Mouse (Mus musculus) forebrain, embryonic 11.5 days (tissue): ENCODE measurements around the gene 1700102P08Rik. TPM values are rescaled to one million over a fixed set of nuclear protein-coding genes. Genes with fewer than 3 reads are reported as not detected.

Experiments used
- ATAC-seq: fragments of 200-750 bp; cut with Nextera tagmentation; replicated peaks from 2 replicates; pipeline ENCODE4 v1.8.0; 2017; ENCODE audit warnings: moderate TSS enrichment; ENCODE audit not compliant: low FRiP score
- DNase-seq: peaks from one replicate; pipeline ENCODE4 v3.0.0-alpha.2; 2017; ENCODE audit warnings: low spot score
- H3K27ac ChIP-seq: fragments of 300-500 bp; sonication (generic); 2 replicates; pipeline ENCODE4 v1.5.1; 2014; ENCODE audit warnings: low read depth, low read length
- H3K27me3 ChIP-seq: fragments of 300-500 bp; sonication (generic); 2 replicates; pipeline ENCODE4 v1.6.1; 2014; ENCODE audit warnings: mild to moderate bottlenecking, low read length, mixed read lengths; ENCODE audit not compliant: control insufficient read depth, insufficient read depth
- H3K36me3 ChIP-seq: fragments of 300-500 bp; sonication (generic); 2 replicates; pipeline ENCODE4 v1.6.1; 2014; ENCODE audit warnings: mild to moderate bottlenecking, low read length, moderate library complexity, mixed read lengths; ENCODE audit not compliant: control insufficient read depth, insufficient read depth
- H3K4me1 ChIP-seq: fragments of 300-500 bp; sonication (generic); replicated peaks from 2 replicates; pipeline ENCODE4 v1.6.1; 2014; ENCODE audit warnings: low read length, mixed read lengths; ENCODE audit not compliant: control insufficient read depth, insufficient read depth
- H3K4me2 ChIP-seq: fragments of 300-500 bp; sonication (generic); 2 replicates; pipeline ENCODE4 v1.6.1; 2014; ENCODE audit warnings: low read depth, mild to moderate bottlenecking, low read length, moderate library complexity, mixed read lengths; ENCODE audit not compliant: severe bottlenecking
- H3K4me3 ChIP-seq: fragments of 300-500 bp; sonication (generic); 2 replicates; pipeline ENCODE4 v1.5.1; 2014; ENCODE audit warnings: low read depth, low read length
- H3K9ac ChIP-seq: fragments of 300-500 bp; sonication (generic); 2 replicates; pipeline ENCODE4 v1.6.1; 2014; ENCODE audit warnings: low read length
- H3K9me3 ChIP-seq: fragments of 300-500 bp; sonication (generic); 2 replicates; pipeline ENCODE4 v1.6.1; 2016; ENCODE audit warnings: low read length, mixed read lengths; ENCODE audit not compliant: control insufficient read depth
- WGBS: fragments of 180-500 bp; shearing (Covaris S2); extraction: QIAGEN DNeasy Blood & Tissue Kit; methylation state at CpG from one replicate; pipeline ENCODE4 v1.1.7; 2014; 5-methylcytosine and 5-hydroxymethylcytosine counted together
- polyA plus RNA-seq: library from polyadenylated mRNA; unstranded; fragments of >200 nt; fragmentation: Nextera tagmentation; extraction: Ambion mirVana; gene quantifications from 2 replicates; pipeline ENCODE4 v1.2.1, GENCODE M21; 2014

1700102P08Rik gene
- polyA plus RNA-seq, 1 experiment from 2014 or later = 0.80 TPM

DNA sequence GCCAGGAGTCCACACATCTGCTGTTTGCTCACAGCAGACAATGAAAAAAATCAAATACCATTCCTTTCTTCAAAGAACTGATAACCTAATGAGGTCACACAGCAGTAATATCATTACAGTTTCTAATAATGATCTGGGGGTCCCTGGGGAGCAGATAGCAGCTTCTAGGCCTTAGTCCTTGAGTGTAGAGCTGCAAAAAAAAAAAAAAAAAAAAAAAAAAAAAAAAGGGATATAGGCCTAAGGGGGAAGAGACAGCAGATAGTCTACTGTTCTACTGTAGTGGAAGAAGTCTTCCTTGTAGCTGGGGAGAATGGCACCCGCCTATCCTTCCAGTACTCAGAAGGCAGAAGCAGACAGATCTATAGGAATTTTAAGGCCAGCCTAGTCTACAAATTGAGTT, 2.8 kb downstream of the 1700102P08Rik start:
- Histone ChIP-seq H3K4me2 (no peak overlapping the region), H3K4me3 (no peak overlapping the region), H3K4me1 (no peaks in the 10 kb centered on the region), H3K9me3 (no peaks in the 10 kb centered on the region), H3K9ac (no peak overlapping the region), H3K27ac (no peak overlapping the region), H3K36me3 (peaks cover 5% of the 10 kb centered on the region; the same call in 1 of the 2 replicates), H3K27me3 (no peaks in the 10 kb centered on the region)
- no peak for ATAC-seq
- 96% methylated on average over 1 of the region's 1 CpGs for WGBS
- DNase-seq = no peak

DNA sequence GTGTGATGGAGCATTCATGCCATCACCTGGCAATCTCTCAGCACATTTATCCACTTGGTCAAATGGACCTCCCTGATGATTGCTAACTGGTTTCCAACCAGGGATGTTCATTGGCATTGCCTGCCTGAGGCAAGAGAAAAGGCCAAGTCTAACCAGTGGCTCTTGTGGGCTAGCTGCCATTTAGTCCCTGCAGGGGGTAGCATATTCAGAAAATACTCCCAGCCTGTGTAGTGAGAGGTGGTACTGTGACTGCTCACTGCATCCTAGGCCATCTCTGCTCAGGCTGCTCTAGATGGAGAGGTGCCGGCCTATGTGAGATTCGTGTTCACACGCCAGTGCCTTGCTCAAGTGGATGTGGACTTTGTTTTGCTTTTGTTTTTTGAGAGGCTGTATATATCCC, 5.7 kb downstream of the 1700102P08Rik start:
- no peaks in the 10 kb centered on the region for H3K4me1 ChIP-seq
- H3K4me2 ChIP-seq = no peak overlapping the region
- DNase-seq = no peak
- no peak overlapping the region for H3K9ac ChIP-seq
- no peak overlapping the region for H3K27ac ChIP-seq
- H3K4me3 ChIP-seq = no peak overlapping the region
- H3K27me3 ChIP-seq = no peaks in the 10 kb centered on the region
- ATAC-seq = no peak
- no peaks in the 10 kb centered on the region for H3K9me3 ChIP-seq
- no peaks in the 10 kb centered on the region for H3K36me3 ChIP-seq
- WGBS = 94% methylated on average over 3 of the region's 3 CpGs

- 62% methylated on average over 7 of the region's 7 CpGs for WGBS
- no peak overlapping the region for H3K4me3 ChIP-seq
- H3K9ac ChIP-seq = no peak overlapping the region
- DNase-seq = no peak
- no peaks in the 10 kb centered on the region for H3K9me3 ChIP-seq
- no peak overlapping the region for H3K4me2 ChIP-seq
- H3K36me3 ChIP-seq = no peaks in the 10 kb centered on the region
- H3K4me1 ChIP-seq = no peaks in the 10 kb centered on the region
- no peak for ATAC-seq
- H3K27ac ChIP-seq = no peak overlapping the region
- H3K27me3 ChIP-seq = no peaks in the 10 kb centered on the region
Observed at GRCm38 (mm10) chr9:108401186-108401960, 8.8 kb downstream of the 1700102P08Rik start.

GRCm38 (mm10) chr9:108403081-108403480, 10.5 kb downstream of the 1700102P08Rik start:
- WGBS = 78% methylated on average over 4 of the region's 4 CpGs
- no peak for DNase-seq
- H3K4me2 ChIP-seq = no peak overlapping the region
- no peak overlapping the region for H3K4me3 ChIP-seq
- no peak overlapping the region for H3K9ac ChIP-seq
- H3K36me3 ChIP-seq = no peaks in the 10 kb centered on the region
- H3K27ac ChIP-seq = no peak overlapping the region
- H3K4me1 ChIP-seq = no peaks in the 10 kb centered on the region
- H3K27me3 ChIP-seq = no peaks in the 10 kb centered on the region
- no peak for ATAC-seq
- H3K9me3 ChIP-seq = no peaks in the 10 kb centered on the region

- H3K27me3 ChIP-seq = no peaks in the 10 kb centered on the region
- no peaks in the 10 kb centered on the region for H3K9me3 ChIP-seq
- 80% methylated on average over 8 of the region's 8 CpGs for WGBS
- DNase-seq = no peak
- no peak for ATAC-seq
- H3K36me3 ChIP-seq = no peaks in the 10 kb centered on the region
- no peak overlapping the region for H3K9ac ChIP-seq
- no peak overlapping the region for H3K27ac ChIP-seq
- H3K4me1 ChIP-seq = no peaks in the 10 kb centered on the region
- H3K4me2 ChIP-seq = no peak overlapping the region
- H3K4me3 ChIP-seq = no peak overlapping the region
Observed at GRCm38 (mm10) chr9:108404451-108404850, 11.8 kb downstream of the 1700102P08Rik start.

DNA sequence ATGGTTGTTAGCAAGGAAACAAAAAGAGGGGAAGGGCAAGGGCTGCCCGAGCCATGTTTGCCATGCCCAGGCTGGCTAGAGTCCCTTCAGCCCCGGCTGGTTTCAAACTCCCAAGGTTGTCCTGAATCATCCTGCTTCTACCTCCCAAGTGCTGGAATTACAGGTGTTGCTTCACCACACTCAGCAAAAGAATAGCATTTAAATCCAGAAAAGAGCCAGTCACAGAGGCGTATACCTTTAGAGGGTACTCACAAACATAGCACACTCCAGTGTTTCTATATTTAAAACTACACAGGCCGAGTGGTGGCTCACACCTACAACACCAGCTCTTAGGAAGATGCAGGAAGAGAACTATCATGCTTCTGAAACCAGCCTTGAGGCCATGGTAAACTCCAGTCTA, 16.9 kb downstream of the 1700102P08Rik start:
- H3K27ac ChIP-seq = no peak overlapping the region
- WGBS = 85% methylated on average over 4 of the region's 4 CpGs
- H3K9ac ChIP-seq = no peak overlapping the region
- no peaks in the 10 kb centered on the region for H3K4me1 ChIP-seq
- H3K4me2 ChIP-seq = no peak overlapping the region
- DNase-seq (no peak), ATAC-seq (no peak)
- H3K36me3 ChIP-seq = no peaks in the 10 kb centered on the region
- no peaks in the 10 kb centered on the region for H3K9me3 ChIP-seq
- no peak overlapping the region for H3K4me3 ChIP-seq
- no peaks in the 10 kb centered on the region for H3K27me3 ChIP-seq

DNA sequence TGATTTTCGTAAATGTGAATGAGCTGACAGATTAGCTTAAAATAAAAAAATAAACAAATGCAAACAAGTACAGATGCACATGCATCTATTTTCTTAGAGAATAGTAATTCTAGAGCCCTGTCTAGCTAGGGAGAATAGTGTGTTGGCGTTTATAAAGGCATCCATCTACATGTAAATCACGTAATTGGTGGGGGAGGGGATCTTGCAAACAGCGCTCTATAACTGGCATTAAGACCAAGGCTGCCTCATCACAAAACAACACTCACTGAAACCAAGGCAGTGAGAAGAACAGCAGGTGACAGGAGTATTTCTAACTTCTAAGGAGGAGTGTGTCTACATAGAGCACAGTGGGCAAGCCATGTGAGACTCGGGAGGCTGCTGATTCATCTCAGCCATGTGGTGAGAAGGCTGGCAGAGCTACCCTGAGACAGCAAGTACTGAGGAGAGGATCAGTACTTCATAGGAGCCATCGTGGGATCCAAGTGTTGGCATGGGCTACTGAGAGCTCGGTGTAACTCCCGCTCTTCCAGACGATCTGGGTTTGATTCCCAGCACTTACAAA, 18.9 kb downstream of the 1700102P08Rik start:
- no peak overlapping the region for H3K27ac ChIP-seq
- H3K4me1 ChIP-seq = no peaks in the 10 kb centered on the region
- ATAC-seq (no peak), DNase-seq (no peak)
- WGBS = 81% methylated on average over 9 of the region's 9 CpGs
- H3K9me3 ChIP-seq = no peaks in the 10 kb centered on the region
- H3K4me2 ChIP-seq = no peak overlapping the region
- no peaks in the 10 kb centered on the region for H3K36me3 ChIP-seq
- H3K4me3 ChIP-seq = no peak overlapping the region
- H3K27me3 ChIP-seq = no peaks in the 10 kb centered on the region
- no peak overlapping the region for H3K9ac ChIP-seq

GRCm38 (mm10) chr9:108412221-108412620, 19.6 kb downstream of the 1700102P08Rik start:
- Histone ChIP-seq H3K36me3 (no peaks in the 10 kb centered on the region), H3K27me3 (no peaks in the 10 kb centered on the region), H3K4me1 (no peaks in the 10 kb centered on the region), H3K9me3 (no peaks in the 10 kb centered on the region), H3K4me3 (no peak overlapping the region), H3K4me2 (no peak overlapping the region), H3K9ac (no peak overlapping the region), H3K27ac (no peak overlapping the region)
- ATAC-seq (no peak), DNase-seq (no peak)
- WGBS = 84% methylated on average over 1 of the region's 1 CpGs

DNA sequence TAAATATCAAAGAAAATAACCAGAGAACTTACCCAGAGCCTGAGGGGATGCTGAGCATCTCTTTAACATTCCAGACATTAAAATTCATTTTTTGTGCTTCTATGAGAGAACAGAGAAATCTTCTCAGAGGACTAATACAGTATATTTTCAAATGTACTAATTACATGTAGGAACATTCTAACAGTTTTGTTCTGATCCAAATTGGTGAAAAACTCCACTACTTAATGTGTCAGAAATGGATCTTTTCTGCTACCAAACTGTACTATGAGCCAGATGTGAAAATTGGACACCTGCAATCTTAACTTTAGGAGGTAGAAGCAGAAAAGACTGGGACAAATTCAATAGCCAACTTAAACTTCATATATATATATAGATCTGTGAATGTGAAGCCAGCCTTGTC, 35.8 kb downstream of the 1700102P08Rik start, which contains the start of gene Ccdc36:
TSS of gene Ccdc36 (minus strand) at position 101 of the 400 bp plus-strand sequence.
- Histone ChIP-seq H3K4me3 (no peak within 1 kb of the TSS), H3K9ac (no peak within 1 kb of the TSS), H3K9me3 (no peaks in the 10 kb centered on the region), H3K4me1 (no peaks in the 10 kb centered on the region), H3K4me2 (no peak within 1 kb of the TSS), H3K27me3 (no peaks in the 10 kb centered on the region), H3K36me3 (no peaks in the 10 kb centered on the region), H3K27ac (no peak within 1 kb of the TSS)
- ATAC-seq (no peak), DNase-seq (no peak)
